Mouse (Mus musculus): ENCODE data around the gene Selenow. TPM values are rescaled to one million over a fixed set of nuclear protein-coding genes. Genes with fewer than 3 reads are reported as not detected.
A peak's percentile ranks its signal among the peaks of the same experiment; 100 is the strongest.

Selenow gene
- polyA plus RNA-seq, 1 experiment from 2014 or later = 828 TPM

DNA sequence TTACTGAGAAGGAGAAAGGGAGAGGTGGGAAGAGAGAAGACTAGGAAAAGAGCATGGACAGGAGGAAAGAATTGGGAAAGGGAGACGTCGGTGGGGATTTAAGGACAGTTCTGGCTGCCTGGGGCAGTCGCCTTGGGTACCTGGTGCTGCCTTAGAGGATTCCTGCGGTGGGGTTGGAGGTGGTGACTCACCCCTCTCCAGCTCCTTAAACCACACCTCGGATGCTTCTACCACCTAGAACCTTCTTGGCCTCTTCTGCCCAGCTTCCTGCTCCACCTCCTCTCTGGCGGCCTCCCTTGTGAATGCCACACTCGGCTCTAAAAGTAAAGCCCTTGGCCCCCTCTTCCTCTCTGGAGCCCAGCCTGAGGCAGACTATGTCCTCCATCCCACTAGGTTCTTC, 33.3 kb upstream of the Selenow start:
- 21% methylated on average over 7 of the region's 7 CpGs for WGBS
- peak overlapping the region; percentile 49 for H3K4me3 ChIP-seq
- peak overlapping the region; percentile 74; the same call in 1 of the 2 replicates for H3K27ac ChIP-seq
- peaks cover 18% of the 10 kb centered on the region for H3K36me3 ChIP-seq (replicated peaks)
- no peak for DNase-seq (ENCODE audit: extremely low spot score, low spot score)
- H3K27me3 ChIP-seq (ENCODE audit: poor library complexity, severe bottlenecking) = peaks cover 16% of the 10 kb centered on the region
- peaks cover 20% of the 10 kb centered on the region for H3K4me1 ChIP-seq
- H3K9me3 ChIP-seq = 0 out of 2 replicates have a peak, but pooled peaks cover 3% of the 10 kb centered on the region

DNA sequence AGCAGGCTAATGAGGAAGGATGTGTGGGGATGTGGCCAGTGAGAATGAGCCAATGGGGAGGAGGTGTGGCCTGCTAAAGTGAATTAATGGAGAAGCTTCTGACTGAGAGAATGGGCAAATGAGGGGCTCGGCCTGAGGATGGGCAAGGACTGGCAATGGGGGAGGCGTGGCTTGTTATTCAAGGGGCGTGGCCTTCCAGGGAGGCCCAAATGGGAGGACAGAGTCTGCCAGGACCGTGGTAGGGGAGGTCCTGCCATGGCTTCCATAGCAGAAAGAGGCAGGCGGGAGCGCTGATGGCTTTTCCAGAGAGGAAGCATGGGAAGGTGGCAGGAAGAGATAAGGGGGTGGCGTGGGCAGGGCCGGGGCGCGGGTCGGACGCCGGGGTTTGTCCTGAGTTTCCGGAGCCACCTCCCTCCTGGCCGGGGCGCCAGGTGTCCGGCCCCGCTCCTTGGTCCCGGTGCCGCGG, 32.8 kb upstream of the Selenow start:
- peak overlapping the region; percentile 74; the same call in 1 of the 2 replicates for H3K27ac ChIP-seq
- 4% methylated on average over 21 of the region's 21 CpGs for WGBS
- H3K4me1 ChIP-seq = peaks cover 18% of the 10 kb centered on the region

DNA sequence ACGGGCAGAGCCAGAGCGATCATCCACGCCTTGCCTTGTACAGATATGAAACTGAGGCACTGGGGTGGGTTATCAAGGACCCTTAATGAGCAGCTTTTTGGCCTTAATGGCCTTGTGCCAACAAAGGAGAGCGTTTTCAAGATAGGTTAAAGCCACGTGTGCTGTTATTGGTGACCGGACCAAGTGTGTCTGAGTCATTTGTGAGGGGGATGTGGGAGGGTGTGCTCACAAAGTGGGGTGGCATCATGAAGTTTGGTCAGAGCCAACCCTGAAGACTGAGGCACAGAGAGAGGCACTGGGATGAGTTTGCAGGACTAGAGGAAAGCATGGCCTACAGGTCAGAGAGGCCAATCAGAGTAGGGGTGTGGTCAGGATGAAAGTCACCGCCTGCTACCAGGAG, 32.2 kb upstream of the Selenow start:
- peaks cover 18% of the 10 kb centered on the region for H3K36me3 ChIP-seq (replicated peaks)
- H3K4me3 ChIP-seq = no peak overlapping the region
- peaks cover 16% of the 10 kb centered on the region for H3K27me3 ChIP-seq (ENCODE audit: poor library complexity, severe bottlenecking)
- H3K4me1 ChIP-seq = peaks cover 18% of the 10 kb centered on the region
- 89% methylated on average over 7 of the region's 7 CpGs for WGBS
- DNase-seq (ENCODE audit: extremely low spot score, low spot score) = no peak
- H3K27ac ChIP-seq = no peak overlapping the region
- 0 out of 2 replicates have a peak, but pooled peaks cover 3% of the 10 kb centered on the region for H3K9me3 ChIP-seq

More for the DNA sequence above, 32.8 kb upstream of the Selenow start:
- H3K9me3 ChIP-seq = 0 out of 2 replicates have a peak, but pooled peaks cover 3% of the 10 kb centered on the region
- H3K4me3 ChIP-seq = peak overlapping the region; percentile 49
- H3K36me3 ChIP-seq (replicated peaks) = peaks cover 18% of the 10 kb centered on the region
- H3K27me3 ChIP-seq (ENCODE audit: poor library complexity, severe bottlenecking) = peaks cover 16% of the 10 kb centered on the region
- peak; percentile 52 for DNase-seq (ENCODE audit: extremely low spot score, low spot score)

DNA sequence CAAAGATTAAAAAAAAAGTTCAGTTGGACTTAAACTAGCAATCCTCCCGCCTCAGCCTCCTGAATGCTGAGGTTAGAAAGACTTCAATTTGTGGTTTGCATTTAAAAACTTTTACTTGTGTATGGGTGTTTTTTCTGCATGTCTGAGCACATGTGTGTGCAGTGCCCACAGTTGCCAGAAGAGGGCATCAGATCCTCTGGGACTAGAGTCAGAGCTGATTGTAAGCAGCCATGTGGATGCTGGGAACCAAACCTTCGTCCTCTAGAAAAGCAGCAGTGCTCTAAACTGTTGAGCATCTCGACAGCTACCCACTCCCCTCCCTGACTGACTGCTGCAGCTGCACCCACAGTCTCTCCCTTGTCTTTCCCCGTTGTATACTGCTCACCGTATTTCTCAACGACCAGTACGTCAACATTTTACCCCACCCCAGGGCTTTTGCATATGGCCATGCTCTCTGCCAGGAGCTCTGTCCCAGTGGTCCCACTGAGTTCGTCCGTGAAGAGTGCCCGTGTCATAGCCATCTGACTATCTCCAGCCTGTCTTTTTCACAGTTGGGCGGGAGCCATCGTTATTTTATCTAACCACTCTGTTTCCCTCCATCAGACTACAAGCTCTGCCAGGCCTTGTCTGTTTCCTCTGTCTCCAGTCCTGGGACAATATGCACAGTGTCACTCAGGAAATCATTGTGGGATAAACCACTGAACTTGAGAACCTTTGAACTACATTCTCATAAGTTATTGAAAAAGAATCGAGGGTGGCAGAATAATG, 31.3 kb upstream of the Selenow start:
- peaks cover 22% of the 10 kb centered on the region for H3K4me1 ChIP-seq
- no peak overlapping the region for H3K4me3 ChIP-seq
- DNase-seq (ENCODE audit: extremely low spot score, low spot score) = no peak
- H3K9me3 ChIP-seq = 0 out of 2 replicates have a peak, but pooled peaks cover 3% of the 10 kb centered on the region
- peaks cover 16% of the 10 kb centered on the region for H3K27me3 ChIP-seq (ENCODE audit: poor library complexity, severe bottlenecking)
- peaks cover 18% of the 10 kb centered on the region for H3K36me3 ChIP-seq (replicated peaks)
- WGBS = 92% methylated on average over 13 of the region's 13 CpGs
- no peak overlapping the region for H3K27ac ChIP-seq

DNA sequence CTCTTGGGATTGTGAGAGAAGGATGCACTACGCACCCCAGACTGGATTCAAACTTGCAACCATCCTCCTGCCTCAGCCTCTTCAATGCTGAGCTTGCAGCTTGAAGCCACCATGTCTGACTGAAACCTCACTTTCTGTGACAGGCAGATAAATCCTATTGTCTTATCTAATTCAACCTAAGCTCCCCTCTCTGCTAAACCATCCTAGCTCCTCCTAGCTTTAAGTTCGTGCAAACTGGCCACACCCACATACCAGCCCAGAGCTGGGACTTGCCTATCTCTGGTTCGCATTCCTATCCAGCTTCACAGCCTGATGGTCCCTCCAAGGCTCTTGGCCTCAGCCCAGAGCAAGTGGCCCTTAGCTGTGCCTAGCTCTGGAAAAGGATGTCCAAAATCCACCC, 30.2 kb upstream of the Selenow start:
- H3K27ac ChIP-seq = no peak overlapping the region
- no peak overlapping the region for H3K4me3 ChIP-seq
- WGBS = 72% methylated on average over 3 of the region's 3 CpGs
- H3K9me3 ChIP-seq = 0 out of 2 replicates have a peak, but pooled peaks cover 3% of the 10 kb centered on the region
- no peak for DNase-seq (ENCODE audit: extremely low spot score, low spot score)
- peaks cover 16% of the 10 kb centered on the region for H3K27me3 ChIP-seq (ENCODE audit: poor library complexity, severe bottlenecking)
- H3K36me3 ChIP-seq (replicated peaks) = peaks cover 15% of the 10 kb centered on the region
- H3K4me1 ChIP-seq = peaks cover 30% of the 10 kb centered on the region

DNA sequence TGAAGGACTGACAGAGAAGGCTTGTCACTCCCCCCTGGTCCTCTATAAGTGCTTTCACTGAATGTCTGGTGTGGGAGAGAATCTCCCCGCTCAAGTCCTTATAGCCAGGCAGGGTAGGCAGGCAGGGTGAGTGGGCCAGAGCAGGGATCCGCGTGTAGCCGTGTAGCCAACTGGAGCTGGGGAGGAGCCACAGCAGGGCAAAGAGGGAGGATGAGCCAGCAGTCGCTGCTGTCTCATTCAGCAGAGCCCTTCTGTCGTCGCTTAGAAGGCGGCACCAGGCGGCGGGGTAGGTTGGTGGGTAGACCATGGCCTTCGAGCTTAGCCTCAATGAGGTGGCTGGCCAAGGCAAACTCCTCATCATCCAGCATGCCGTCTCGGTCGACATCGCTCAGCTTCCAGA, 27.8 kb upstream of the Selenow start:
- Histone ChIP-seq H3K36me3 (replicated peaks) (0 out of 2 replicates have a peak, but pooled peaks cover 4% of the 10 kb centered on the region), H3K27ac (no peak overlapping the region), H3K27me3 (ENCODE audit: poor library complexity, severe bottlenecking) (peaks cover under 1% of the 10 kb centered on the region; the same call in 1 of the 2 replicates), H3K4me1 (peaks cover 27% of the 10 kb centered on the region), H3K9me3 (no peaks in the 10 kb centered on the region), H3K4me3 (no peak overlapping the region)
- 85% methylated on average over 15 of the region's 15 CpGs for WGBS
- DNase-seq (ENCODE audit: extremely low spot score, low spot score) = no peak

DNA sequence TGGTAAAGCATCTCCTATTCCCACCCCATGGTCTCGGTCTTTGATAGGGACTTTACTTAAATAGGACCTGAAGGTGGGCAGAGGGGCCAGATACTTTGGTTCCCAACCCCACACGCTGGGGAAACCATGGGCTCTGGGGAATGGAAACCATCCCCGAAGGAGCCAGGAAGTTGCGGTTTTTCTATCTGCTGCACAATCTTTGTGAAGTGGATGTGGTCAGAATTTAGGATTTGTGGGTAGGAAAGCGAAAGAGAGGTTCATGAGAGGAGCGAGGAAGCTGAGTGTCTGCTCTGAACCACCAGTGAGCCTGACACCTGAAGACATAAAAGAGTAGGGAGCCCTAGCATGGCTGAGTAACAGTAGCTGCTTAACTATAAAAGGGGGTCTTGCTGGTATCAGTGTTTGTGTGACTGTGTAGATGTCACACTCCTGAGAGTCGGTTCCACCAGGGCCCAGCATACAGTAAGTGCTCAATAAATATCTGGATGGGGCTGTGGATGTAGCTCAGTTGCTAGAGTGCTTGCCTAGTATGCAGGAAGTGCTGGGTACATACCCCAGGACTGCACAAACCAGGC, 27.1 kb upstream of the Selenow start:
- Histone ChIP-seq H3K9me3 (no peaks in the 10 kb centered on the region), H3K27me3 (ENCODE audit: poor library complexity, severe bottlenecking) (no peaks in the 10 kb centered on the region; the same call in 1 of the 2 replicates), H3K36me3 (replicated peaks) (peaks cover 7% of the 10 kb centered on the region), H3K27ac (no peak overlapping the region), H3K4me1 (peaks cover 27% of the 10 kb centered on the region), H3K4me3 (no peak overlapping the region)
- 84% methylated on average over 7 of the region's 7 CpGs for WGBS
- DNase-seq (ENCODE audit: extremely low spot score, low spot score) = no peak

DNA sequence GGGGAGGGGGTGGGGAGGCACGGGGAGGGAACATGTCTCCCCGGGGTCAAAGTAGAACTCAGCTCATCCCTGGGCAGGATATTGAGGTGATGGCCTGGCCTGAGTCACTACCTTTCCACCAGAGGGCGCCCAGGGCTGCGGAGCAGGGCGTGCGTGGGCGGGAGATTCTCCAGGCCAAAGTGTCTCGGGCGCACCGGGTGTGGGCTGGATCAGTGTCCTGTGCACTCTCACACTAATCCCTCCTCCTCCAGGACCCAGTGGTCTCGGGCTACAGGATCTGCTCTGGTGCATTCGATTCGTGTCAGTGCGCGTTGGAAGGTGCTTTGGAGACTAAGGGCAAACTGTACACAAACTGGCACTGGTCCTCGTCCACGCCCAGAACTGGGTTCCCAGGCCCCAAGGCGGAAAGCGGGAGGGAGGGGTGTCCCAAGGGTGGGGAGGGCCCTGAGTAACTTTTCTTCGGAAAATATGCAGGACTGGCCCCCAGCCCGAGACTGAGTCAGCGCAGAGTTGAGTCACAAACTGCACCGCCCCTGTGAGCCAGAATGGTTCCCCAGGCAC, 26.3 kb upstream of the Selenow start:
- Histone ChIP-seq H3K27me3 (ENCODE audit: poor library complexity, severe bottlenecking) (no peaks in the 10 kb centered on the region; the same call in 1 of the 2 replicates), H3K9me3 (no peaks in the 10 kb centered on the region), H3K27ac (peak overlapping the region; percentile 74), H3K4me1 (peaks cover 35% of the 10 kb centered on the region), H3K4me3 (peak overlapping the region; percentile 40), H3K36me3 (replicated peaks) (peaks cover 13% of the 10 kb centered on the region)
- 5% methylated on average over 23 of the region's 23 CpGs for WGBS
- peak; percentile 76 for DNase-seq (ENCODE audit: extremely low spot score, low spot score)

DNA sequence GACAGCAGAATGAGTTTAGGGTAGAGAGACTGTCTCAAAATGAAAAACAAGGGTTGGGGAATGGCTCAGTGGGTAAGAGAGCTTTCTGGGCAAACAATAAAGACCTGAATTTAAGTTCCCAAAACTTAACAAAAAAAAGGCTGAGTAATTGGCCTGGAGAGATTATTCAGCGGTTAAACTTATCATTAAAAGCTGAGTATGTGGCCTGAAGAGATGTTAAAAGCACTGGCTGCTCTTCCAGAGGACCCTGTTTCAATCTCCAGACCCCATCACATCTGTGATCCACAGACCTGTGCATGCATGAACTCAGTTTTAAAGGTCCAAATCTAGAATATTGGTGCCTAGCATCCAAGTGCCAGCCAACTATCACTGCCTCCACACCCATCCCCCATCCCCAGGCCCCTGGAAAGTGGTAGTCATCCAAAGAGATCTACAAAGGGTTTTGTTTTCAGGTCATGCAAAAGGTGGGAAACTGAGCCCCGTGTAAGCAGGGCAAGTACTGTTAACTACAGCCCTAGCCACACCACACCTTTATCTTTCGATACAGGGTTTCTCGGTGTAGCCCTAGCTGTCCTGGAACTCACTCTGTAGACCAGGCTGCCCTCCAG, 25.6 kb upstream of the Selenow start:
- H3K4me3 ChIP-seq = peak overlapping the region; percentile 40
- WGBS = 60% methylated on average over 4 of the region's 4 CpGs
- DNase-seq (ENCODE audit: extremely low spot score, low spot score) = no peak
- H3K27me3 ChIP-seq (ENCODE audit: poor library complexity, severe bottlenecking) = no peaks in the 10 kb centered on the region; the same call in 1 of the 2 replicates
- H3K9me3 ChIP-seq = no peaks in the 10 kb centered on the region
- peaks cover 35% of the 10 kb centered on the region for H3K4me1 ChIP-seq
- 0 out of 2 replicates have a peak overlapping the region, but pooled peaks have one; percentile 74 for H3K27ac ChIP-seq
- peaks cover 18% of the 10 kb centered on the region for H3K36me3 ChIP-seq (replicated peaks)

DNA sequence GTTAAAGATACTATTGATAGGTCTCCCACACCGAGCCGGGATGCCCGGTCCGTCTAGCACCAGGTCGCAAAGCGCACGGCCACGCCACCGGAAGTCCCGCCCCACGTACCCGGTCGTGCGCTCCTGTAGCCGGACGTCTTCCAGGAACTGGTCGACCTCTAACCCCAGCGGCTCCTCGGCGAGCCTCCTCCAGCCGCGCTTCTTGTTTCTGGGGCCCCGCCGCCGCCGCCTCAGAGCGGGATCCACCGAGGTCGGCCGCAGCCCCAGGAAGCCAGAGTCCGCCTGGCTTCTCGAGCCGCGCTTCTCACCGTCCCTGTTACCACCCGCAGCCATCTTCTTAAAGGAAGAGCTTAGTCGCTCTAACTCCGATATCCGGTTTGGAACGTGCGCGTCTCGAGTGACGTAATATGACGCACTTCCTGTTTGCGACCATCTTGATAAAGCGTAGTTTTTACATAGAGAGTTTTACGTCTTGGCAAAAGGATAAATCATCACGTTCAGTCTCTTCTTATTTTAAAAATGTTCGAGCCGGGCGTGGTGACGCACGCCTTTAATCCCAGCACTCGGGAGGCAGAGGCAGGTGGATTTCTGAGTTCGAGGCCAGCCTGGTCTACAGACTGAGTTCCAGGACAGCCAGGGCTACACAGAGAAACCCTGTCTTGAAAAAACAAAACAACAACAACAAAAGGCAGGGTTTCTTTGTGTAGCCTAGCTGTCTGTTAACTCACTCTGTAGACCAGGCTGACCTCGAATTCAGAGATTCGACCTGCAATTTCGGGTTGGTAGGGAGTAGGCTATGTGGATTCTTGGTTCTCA, 23.7 kb upstream of the Selenow start, which contains the start of gene Nop53:
Nop53 (minus strand) TSS at position 354 of the 816 bp plus-strand sequence.
- H3K36me3 ChIP-seq (replicated peaks) = peaks cover 36% of the 10 kb centered on the region
- peak within 1 kb of the TSS; percentile 75 for H3K4me3 ChIP-seq
- WGBS = 1% methylated on average over 59 of the region's 59 CpGs
- H3K27me3 ChIP-seq (ENCODE audit: poor library complexity, severe bottlenecking) = no peaks in the 10 kb centered on the region; the same call in 1 of the 2 replicates
- DNase-seq (ENCODE audit: extremely low spot score, low spot score) = peak; percentile 95
- H3K4me1 ChIP-seq = peaks cover 35% of the 10 kb centered on the region
- H3K27ac ChIP-seq = peak within 1 kb of the TSS; percentile 97
- H3K9me3 ChIP-seq = no peaks in the 10 kb centered on the region

DNA sequence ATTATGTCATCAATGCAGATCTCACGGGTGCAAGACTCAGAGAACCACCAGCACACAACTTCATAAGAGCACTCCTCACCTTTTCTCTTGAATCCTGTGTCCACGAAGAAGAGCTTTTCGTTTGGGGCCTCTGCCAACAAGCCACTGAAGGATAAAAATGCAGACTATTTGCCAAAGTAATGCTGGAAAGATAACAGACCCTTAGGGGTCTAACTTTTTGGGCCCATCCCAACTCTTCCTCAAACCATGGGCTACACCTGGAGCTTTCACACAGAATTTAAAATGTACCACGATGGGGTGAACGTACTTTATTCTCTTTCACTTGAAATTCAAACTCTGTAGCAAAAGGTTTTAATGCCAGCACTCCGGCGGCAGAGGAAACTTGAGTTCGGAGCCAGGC, 23.0 kb upstream of the Selenow start:
- Histone ChIP-seq H3K4me3 (peak overlapping the region; percentile 75), H3K4me1 (peaks cover 35% of the 10 kb centered on the region), H3K36me3 (replicated peaks) (peaks cover 44% of the 10 kb centered on the region), H3K9me3 (no peaks in the 10 kb centered on the region), H3K27ac (peak overlapping the region; percentile 97), H3K27me3 (ENCODE audit: poor library complexity, severe bottlenecking) (no peaks in the 10 kb centered on the region; the same call in 1 of the 2 replicates)
- DNase-seq (ENCODE audit: extremely low spot score, low spot score) = no peak
- WGBS = 7% methylated on average over 8 of the region's 8 CpGs

Data from forebrain, embryonic 10.5 days (tissue).